Mouse (Mus musculus) lung, embryonic 15.5 days (tissue): ENCODE results near the gene Arhgef5. TPM values are rescaled to one million over a fixed set of nuclear protein-coding genes. Genes with fewer than 3 reads are reported as not detected.
"Not testable (repeated sequence)": the region's sequence is repeated elsewhere in the genome, so short reads cannot be mapped to it uniquely, and the experiment has no call there.

Experiments
- ATAC-seq: fragments of 200-750 bp; cut with Nextera tagmentation; 2 replicates; pipeline ENCODE4 v1.8.0; 2017; ENCODE audit warnings: moderate number of reproducible peaks, borderline replicate concordance; ENCODE audit not compliant: low FRiP score, low TSS enrichment; ENCODE audit errors: extremely low read depth
- H3K27ac ChIP-seq: fragments of 300-500 bp; sonication (generic); 2 replicates; pipeline ENCODE4 v1.5.1; 2015; ENCODE audit warnings: moderate library complexity, mild to moderate bottlenecking, inconsistent platforms
- H3K27me3 ChIP-seq: fragments of 300-500 bp; sonication (generic); 2 replicates; pipeline ENCODE4 v1.6.1; 2015; ENCODE audit warnings: inconsistent platforms
- H3K36me3 ChIP-seq: fragments of 300-500 bp; sonication (generic); 2 replicates; pipeline ENCODE4 v1.6.1; 2015; ENCODE audit warnings: inconsistent platforms
- H3K4me1 ChIP-seq: fragments of 300-500 bp; sonication (generic); 2 replicates; pipeline ENCODE4 v1.6.1; 2015; ENCODE audit warnings: inconsistent platforms
- H3K4me2 ChIP-seq: fragments of 300-500 bp; sonication (generic); 2 replicates; pipeline ENCODE4 v1.6.1; 2015; ENCODE audit warnings: inconsistent platforms, mild to moderate bottlenecking, moderate library complexity
- H3K4me3 ChIP-seq: fragments of 300-500 bp; sonication (generic); 2 replicates; pipeline ENCODE4 v1.5.1; 2015; ENCODE audit warnings: mild to moderate bottlenecking, inconsistent platforms
- H3K9ac ChIP-seq: fragments of 300-500 bp; sonication (generic); 2 replicates; pipeline ENCODE4 v1.6.1; 2015; ENCODE audit warnings: inconsistent platforms
- H3K9me3 ChIP-seq: fragments of 300-500 bp; sonication (generic); 2 replicates; pipeline ENCODE4 v1.6.1; 2016; ENCODE audit warnings: inconsistent platforms
- WGBS: fragments of 180-500 bp; shearing (Covaris S2); methylation state at CpG from one replicate; pipeline ENCODE4 v1.1.7; 2015; 5-methylcytosine and 5-hydroxymethylcytosine counted together
- polyA plus RNA-seq: library from polyadenylated mRNA; unstranded; fragments of >200 nt; fragmentation: Nextera tagmentation; extraction: Ambion mirVana; gene quantifications from 2 replicates; pipeline ENCODE4 v1.2.1, GENCODE M21; 2015

Gene Arhgef5
- 18.5 and 21.5 TPM in 2 replicates for polyA plus RNA-seq

DNA sequence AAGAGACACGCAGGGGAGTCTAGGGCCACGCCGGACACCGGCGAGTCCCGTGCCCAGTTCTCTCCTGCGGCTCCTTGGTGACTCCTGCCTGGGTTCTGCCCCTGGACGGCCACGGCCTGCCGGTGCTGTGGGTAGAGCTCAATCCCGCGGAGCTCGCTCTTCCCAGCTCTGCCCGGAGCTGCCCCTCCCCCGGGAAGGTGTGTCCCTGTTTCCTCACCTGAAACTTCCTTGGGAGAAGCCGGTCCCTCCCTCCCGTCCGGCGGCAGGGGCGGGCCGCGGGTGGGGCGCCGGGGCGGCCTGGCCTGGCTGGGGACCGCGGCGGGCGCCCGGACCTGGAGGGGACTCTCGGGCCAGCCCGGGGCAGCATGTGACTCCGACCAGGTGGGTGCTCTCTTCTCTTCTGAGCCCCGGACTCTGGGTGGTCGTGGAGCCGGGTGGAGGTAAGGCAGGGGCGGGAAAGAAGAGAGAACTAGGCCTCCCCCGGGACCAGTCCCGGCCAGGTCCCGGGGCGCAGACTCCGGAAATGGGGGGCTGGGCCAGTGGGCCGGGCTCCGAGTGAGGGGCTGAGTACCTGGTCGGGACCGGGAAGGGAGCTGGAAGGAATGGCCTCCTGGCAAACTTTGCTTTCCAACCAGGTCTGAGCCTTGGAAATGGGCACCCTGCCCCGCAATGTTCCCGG, at the start of gene Arhgef5:
TSS of gene Arhgef5 (plus strand) at position 220 of the 679 bp plus-strand sequence.
- Histone ChIP-seq H3K4me1 (peaks cover 17% of the 10 kb centered on the region), H3K36me3 (peaks cover 3% of the 10 kb centered on the region; the same call in 1 of the 2 replicates), H3K27ac (peak within 1 kb of the TSS; percentile 87), H3K27me3 (no peaks in the 10 kb centered on the region), H3K4me3 (peak within 1 kb of the TSS; percentile 70), H3K4me2 (peak within 1 kb of the TSS; percentile 80), H3K9me3 (no peaks in the 10 kb centered on the region), H3K9ac (peak within 1 kb of the TSS; percentile 81)
- ATAC-seq = peak; percentile 89
- WGBS = under 1% methylated on average over 41 of the region's 48 CpGs

DNA sequence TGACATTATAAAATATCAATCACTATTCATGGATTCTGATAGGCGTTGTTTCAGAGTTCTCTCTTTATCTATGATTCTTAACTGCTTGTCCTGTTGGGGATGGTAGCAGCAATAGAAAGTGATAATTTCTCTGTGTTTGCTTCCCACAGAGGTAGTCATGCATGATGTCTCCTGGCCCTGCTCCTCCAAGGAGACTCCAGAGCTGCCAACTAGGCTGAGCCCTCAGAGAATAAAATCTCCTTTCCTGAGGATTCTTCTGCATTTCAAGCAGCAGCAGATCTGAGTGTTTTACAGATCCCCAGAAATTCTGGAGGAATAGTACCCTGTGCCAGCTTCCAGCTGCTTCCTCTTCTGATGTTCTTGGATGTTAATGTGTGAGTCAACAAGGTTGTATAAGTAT, 34.1 kb upstream of the Arhgef5 start, which contains the start of gene Olfr47:
TSS of gene Olfr47 (plus strand) at position 275 of the 400 bp plus-strand sequence.
- H3K9me3 ChIP-seq, H3K9ac ChIP-seq, H3K4me2 ChIP-seq, H3K27ac ChIP-seq, H3K27me3 ChIP-seq, ATAC-seq, H3K36me3 ChIP-seq, H3K4me1 ChIP-seq, H3K4me3 ChIP-seq: not testable (repeated sequence)
- WGBS = 79% methylated on average over 1 of the region's 1 CpGs

DNA sequence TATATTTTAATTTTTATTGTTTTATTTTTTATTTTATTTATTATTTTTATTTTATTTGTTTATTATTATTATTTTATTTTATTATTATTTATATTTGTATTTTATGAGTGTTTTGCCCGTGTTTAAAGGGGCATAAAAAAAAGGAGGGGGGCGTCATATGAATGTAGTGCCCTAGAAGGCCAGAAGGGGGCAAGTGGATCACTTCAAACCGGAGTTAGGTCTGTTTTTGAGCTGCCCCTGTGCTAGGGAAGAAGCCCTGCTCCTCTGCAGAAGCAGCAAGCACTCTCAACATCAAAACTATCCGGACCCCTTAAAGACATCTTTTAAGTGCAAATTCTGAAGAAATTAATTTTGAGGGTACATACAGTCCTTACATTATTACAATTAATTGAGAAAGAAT, 23.3 kb upstream of the Arhgef5 start:
- Histone ChIP-seq H3K9ac (no peak overlapping the region), H3K27me3 (no peaks in the 10 kb centered on the region), H3K9me3 (no peaks in the 10 kb centered on the region), H3K4me3 (no peak overlapping the region), H3K4me1 (no peaks in the 10 kb centered on the region), H3K4me2 (no peak overlapping the region), H3K27ac (no peak overlapping the region), H3K36me3 (no peaks in the 10 kb centered on the region)
- 19% methylated on average over 4 of the region's 4 CpGs for WGBS
- ATAC-seq = no peak

DNA sequence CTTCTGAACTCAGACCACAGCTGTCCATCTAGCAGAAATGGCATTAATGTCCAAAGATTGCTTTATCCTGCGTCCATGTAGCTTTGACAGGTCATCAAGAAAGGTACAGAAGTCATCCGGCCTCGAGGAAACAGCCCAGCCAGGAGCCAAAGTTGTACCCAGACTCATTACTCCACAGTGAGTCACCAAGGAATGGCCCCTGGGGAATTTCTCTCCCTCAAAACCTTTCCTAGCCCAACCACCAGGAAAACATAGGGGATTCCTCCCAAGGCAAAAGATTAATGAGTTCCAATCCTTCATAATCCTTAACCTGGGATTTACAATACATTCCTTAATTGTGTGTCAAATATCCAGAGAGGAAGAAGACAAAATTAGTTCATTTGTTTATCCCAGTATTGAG, 18.0 kb upstream of the Arhgef5 start:
- no peak overlapping the region for H3K9ac ChIP-seq
- H3K4me1 ChIP-seq = no peaks in the 10 kb centered on the region
- no peak for ATAC-seq
- 64% methylated on average over 3 of the region's 3 CpGs for WGBS
- H3K9me3 ChIP-seq = no peaks in the 10 kb centered on the region
- no peaks in the 10 kb centered on the region for H3K36me3 ChIP-seq
- no peak overlapping the region for H3K4me3 ChIP-seq
- no peak overlapping the region for H3K4me2 ChIP-seq
- H3K27ac ChIP-seq = no peak overlapping the region
- H3K27me3 ChIP-seq = no peaks in the 10 kb centered on the region

DNA sequence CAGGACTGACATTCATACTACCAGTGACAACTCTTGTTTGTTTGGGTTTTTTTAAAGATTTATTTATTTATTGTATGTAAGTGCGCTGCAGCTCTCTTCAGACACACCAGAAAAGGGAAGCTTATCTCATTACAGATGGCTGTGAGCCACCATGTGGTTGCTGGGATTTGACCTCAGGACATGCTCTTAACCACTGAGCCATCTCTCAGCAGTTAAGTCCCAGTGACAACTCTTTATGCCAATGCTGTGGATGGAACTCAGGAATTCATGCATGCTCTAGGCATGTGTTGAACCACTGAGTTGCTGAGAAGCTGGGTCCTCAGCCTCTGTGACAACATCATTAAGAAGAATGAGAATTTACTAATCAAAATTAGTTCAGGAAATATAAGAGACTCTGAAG, 12.4 kb upstream of the Arhgef5 start:
- ATAC-seq = no peak
- Histone ChIP-seq H3K27me3 (no peaks in the 10 kb centered on the region), H3K4me2 (no peak overlapping the region), H3K4me1 (no peaks in the 10 kb centered on the region), H3K4me3 (no peak overlapping the region), H3K9me3 (no peaks in the 10 kb centered on the region), H3K36me3 (no peaks in the 10 kb centered on the region), H3K9ac (no peak overlapping the region), H3K27ac (no peak overlapping the region)
- 43% methylated on average over 1 of the region's 1 CpGs for WGBS

DNA sequence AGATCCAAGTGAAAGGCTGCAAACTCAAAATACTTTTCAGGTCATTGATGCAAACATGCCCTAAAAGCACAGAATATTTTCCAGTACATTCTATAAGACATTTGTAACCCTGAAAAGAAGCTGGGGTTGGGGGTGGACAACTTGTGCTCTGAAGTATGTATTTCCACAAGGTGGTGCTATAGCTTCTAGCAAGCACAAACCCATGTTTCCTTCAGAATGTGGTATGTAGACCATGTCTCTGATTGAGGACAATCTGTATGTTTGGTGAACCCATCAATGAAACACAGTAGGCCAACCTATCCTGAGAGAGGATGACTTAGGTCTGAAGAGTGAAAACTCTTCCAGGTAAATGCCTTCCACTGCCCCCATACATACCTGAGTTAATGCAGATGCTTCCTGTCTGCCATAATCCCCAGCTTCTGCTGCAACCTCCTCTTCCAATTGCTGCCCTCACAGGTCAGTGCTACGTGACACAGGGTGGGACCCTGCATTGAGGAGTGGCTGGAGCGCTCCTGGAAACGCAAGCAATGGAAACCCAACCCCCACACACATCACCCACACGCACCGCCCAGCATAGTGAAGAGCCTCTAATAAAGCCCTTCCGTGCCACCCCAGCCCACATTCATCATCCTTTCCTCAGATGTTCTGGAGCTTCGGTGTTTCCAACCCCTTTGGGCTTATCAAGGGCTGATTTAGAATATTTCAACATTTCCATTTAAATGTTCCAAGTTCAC, 11.0 kb upstream of the Arhgef5 start:
- H3K27ac ChIP-seq = no peak overlapping the region
- ATAC-seq = no peak
- 62% methylated on average over 7 of the region's 7 CpGs for WGBS

DNA sequence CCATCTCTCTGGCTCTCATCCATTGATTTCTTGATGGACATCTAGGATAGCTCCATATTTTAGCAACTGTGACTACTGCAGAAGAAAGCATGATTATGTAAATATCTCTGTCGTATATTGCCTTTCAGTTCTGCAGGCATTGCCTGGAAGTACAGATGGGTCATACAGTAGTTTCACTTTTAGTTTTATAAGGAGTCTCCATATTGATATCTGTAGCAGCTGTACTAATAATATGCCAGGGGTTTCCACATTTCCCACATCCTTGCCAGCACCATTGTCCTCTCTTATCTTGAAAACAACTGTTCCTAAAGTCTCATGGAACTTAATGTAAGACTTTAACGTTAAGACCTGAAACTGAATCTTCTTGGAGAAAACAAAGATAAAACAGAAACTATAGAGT, 4.6 kb upstream of the Arhgef5 start:
- no peak overlapping the region for H3K27ac ChIP-seq
- peaks cover 3% of the 10 kb centered on the region; the same call in 1 of the 2 replicates for H3K36me3 ChIP-seq
- H3K4me1 ChIP-seq = peaks cover 9% of the 10 kb centered on the region
- no peaks in the 10 kb centered on the region for H3K9me3 ChIP-seq
- no peak overlapping the region for H3K4me2 ChIP-seq
- no peak overlapping the region for H3K4me3 ChIP-seq
- H3K27me3 ChIP-seq = no peaks in the 10 kb centered on the region
- 57% methylated on average over 2 of the region's 2 CpGs for WGBS
- H3K9ac ChIP-seq = no peak overlapping the region
- no peak for ATAC-seq

More for the DNA sequence above, 11.0 kb upstream of the Arhgef5 start:
- no peaks in the 10 kb centered on the region for H3K9me3 ChIP-seq
- H3K36me3 ChIP-seq = no peaks in the 10 kb centered on the region
- no peak overlapping the region for H3K9ac ChIP-seq
- no peak overlapping the region for H3K4me2 ChIP-seq
- H3K4me3 ChIP-seq = no peak overlapping the region
- no peaks in the 10 kb centered on the region for H3K27me3 ChIP-seq
- no peaks in the 10 kb centered on the region for H3K4me1 ChIP-seq

DNA sequence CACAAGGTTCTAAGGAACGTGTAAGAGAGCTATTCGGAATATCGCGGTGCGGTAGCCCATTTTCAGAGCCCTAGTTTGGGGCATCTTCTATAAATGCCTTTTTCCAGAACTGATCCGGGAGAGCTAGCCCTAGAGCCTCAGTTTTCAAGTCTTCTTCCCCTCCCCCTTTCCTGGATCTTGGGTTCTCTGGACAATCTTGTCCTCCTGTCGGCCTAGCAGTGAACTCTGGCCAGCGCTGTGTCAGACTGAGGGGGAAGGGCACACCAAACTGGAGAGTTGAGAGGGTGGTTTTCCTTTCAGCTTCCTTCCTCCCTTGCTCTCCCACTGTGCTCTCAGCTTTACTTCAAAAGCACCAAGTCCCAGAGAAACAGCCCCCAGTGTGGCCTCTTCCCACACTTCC, 974 bp downstream of the Arhgef5 start:
- no peaks in the 10 kb centered on the region for H3K27me3 ChIP-seq
- peak; percentile 74; the same call in 1 of the 2 replicates for ATAC-seq
- WGBS = 0% methylated on average over 8 of the region's 8 CpGs

DNA sequence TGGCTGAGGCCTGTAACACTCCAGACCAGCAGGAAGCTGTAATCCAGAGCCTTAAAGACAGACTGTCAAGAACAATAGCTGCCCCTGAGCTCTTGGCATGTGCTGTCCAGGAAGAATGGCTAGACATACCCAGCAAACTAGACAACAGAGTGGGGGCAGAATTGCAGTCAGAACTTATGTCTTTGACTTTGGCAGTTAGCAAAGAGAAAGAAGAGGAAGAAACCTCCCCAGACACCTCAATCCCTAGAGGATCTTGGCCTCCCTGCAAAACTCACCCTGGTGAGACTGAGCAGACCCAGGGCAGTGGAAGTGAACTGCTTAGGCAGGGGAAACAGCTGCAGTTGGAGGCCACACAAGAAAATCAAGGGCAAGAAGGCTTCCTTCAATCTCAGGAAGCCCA, 7.2 kb downstream of the Arhgef5 start:
- peak overlapping the region; percentile 75 for H3K27ac ChIP-seq

More for the DNA sequence above, 974 bp downstream of the Arhgef5 start:
- Histone ChIP-seq H3K4me3 (peak overlapping the region; percentile 70), H3K27ac (peak overlapping the region; percentile 87), H3K36me3 (peaks cover 3% of the 10 kb centered on the region; the same call in 1 of the 2 replicates), H3K4me1 (peaks cover 17% of the 10 kb centered on the region), H3K4me2 (peak overlapping the region; percentile 80), H3K9ac (peak overlapping the region; percentile 81), H3K9me3 (no peaks in the 10 kb centered on the region)

DNA sequence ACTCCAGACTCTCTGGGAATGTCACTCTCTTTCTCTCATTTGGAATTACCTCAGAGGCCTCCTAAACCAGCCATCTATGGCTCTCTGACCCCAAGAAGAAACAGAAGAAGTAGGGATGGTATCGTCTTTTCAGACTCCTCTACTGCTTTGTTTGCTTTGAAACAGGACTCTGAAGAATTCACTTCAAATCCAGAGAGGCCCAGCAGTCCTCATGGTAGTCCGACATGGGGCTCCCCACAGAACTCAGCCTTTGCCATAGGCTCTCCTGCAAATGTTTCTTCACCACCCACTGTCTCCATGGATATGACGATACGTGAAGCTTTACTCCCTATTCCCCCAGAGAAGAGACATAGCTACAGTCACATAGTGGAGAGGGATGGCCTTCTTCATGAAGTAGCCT, 8.7 kb downstream of the Arhgef5 start:
- no peak overlapping the region for H3K27ac ChIP-seq
- no peaks in the 10 kb centered on the region for H3K9me3 ChIP-seq
- no peak overlapping the region for H3K4me3 ChIP-seq
- no peak for ATAC-seq
- H3K9ac ChIP-seq = no peak overlapping the region
- H3K36me3 ChIP-seq = peaks cover 49% of the 10 kb centered on the region
- H3K4me1 ChIP-seq = no peaks in the 10 kb centered on the region
- no peak overlapping the region for H3K4me2 ChIP-seq
- 82% methylated on average over 4 of the region's 4 CpGs for WGBS
- H3K27me3 ChIP-seq = no peaks in the 10 kb centered on the region

More for the DNA sequence above, 7.2 kb downstream of the Arhgef5 start:
- Histone ChIP-seq H3K4me2 (no peak overlapping the region), H3K9ac (no peak overlapping the region), H3K27me3 (no peaks in the 10 kb centered on the region), H3K36me3 (peaks cover 46% of the 10 kb centered on the region), H3K4me3 (no peak overlapping the region), H3K9me3 (no peaks in the 10 kb centered on the region), H3K4me1 (no peaks in the 10 kb centered on the region; the same call in 1 of the 2 replicates)
- ATAC-seq = peak; percentile 81

DNA sequence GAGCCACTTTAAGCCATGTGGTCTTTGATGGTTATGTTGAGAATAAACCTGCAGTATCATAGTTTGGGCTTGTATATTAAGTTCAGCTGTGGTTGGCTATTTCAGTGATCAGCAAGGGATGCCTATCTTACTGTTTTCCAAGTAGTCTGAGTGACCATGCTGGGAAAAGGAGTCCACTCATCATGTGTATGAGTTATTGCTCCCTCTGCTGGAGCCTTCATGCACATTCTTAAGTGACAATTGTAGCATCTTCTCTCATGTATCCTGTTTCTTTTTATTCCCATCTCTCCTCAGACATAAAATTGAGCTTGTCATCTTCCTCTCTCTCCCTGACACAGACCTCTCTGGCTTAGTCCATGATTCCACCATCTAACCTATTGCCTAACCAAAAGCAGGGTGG, 12.9 kb downstream of the Arhgef5 start:
- Histone ChIP-seq H3K36me3 (peaks cover 83% of the 10 kb centered on the region), H3K9ac (no peak overlapping the region), H3K27me3 (no peaks in the 10 kb centered on the region), H3K4me2 (no peak overlapping the region), H3K4me1 (no peaks in the 10 kb centered on the region), H3K27ac (no peak overlapping the region), H3K4me3 (no peak overlapping the region), H3K9me3 (no peaks in the 10 kb centered on the region)
- no peak for ATAC-seq

DNA sequence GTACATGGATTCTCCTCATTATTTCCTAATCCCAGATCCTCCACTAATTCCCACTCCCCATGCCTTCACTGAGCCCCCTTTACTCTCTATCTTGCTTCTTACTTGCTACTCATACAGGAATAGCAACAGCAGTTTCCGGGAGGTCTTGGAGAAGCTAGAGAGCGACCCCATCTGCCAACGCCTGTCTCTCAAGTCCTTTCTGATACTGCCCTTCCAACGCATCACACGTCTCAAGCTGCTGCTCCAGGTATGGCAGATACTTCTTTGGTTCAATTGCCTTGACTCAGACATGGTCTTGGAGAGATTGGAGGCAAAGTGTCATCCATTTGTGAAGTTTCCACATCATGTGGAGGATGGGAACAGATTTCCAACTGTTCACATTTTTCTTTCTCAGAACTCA, 15.1 kb downstream of the Arhgef5 start:
- H3K4me2 ChIP-seq = no peak overlapping the region
- ATAC-seq = no peak
- no peaks in the 10 kb centered on the region for H3K9me3 ChIP-seq
- no peaks in the 10 kb centered on the region for H3K4me1 ChIP-seq
- WGBS = 86% methylated on average over 5 of the region's 5 CpGs
- no peak overlapping the region for H3K4me3 ChIP-seq
- H3K27me3 ChIP-seq = no peaks in the 10 kb centered on the region
- H3K27ac ChIP-seq = no peak overlapping the region
- H3K36me3 ChIP-seq = peaks cover 84% of the 10 kb centered on the region
- no peak overlapping the region for H3K9ac ChIP-seq
